Mouse (Mus musculus) C2C12 (cell line): ENCODE data around the gene Efcab2. TPM values are rescaled to one million over a fixed set of nuclear protein-coding genes. Genes with fewer than 3 reads are reported as not detected.

ENCODE experiments used
- H3K27me3 ChIP-seq: one replicate; pipeline ENCODE4 v1.6.1; 2011; ENCODE audit not compliant: control insufficient read depth, insufficient read depth, insufficient read length
- H3K36me3 ChIP-seq: one replicate; pipeline ENCODE4 v1.6.1; 2011; ENCODE audit not compliant: control insufficient read depth, insufficient read depth
- H3K4me3 ChIP-seq: one replicate; pipeline ENCODE4 v1.5.1; 2011; ENCODE audit warnings: mild to moderate bottlenecking, control low read depth; ENCODE audit not compliant: poor library complexity, insufficient read depth, severe bottlenecking
- H3K79me2 ChIP-seq: one replicate; pipeline ENCODE4 v1.6.1; 2011; ENCODE audit not compliant: control insufficient read depth, insufficient read depth
- H3K79me3 ChIP-seq: one replicate; pipeline ENCODE4 v1.6.1; 2011; ENCODE audit warnings: low read depth, control low read depth
- H3ac ChIP-seq: one replicate; pipeline ENCODE3; 2011; ENCODE audit warnings: low read depth; ENCODE audit not compliant: control insufficient read depth, insufficient read length
- CEBPB ChIP-seq: IDR thresholded peaks from one replicate; pipeline ENCODE4 v1.6.1; 2011; ENCODE audit warnings: low read depth, mild to moderate bottlenecking, control low read depth, moderate library complexity
- CTCF ChIP-seq: IDR thresholded peaks from one replicate; pipeline ENCODE4 v1.5.1; 2011; ENCODE audit not compliant: control insufficient read depth, insufficient read depth, insufficient read length
- FOSL1 ChIP-seq: IDR thresholded peaks from one replicate; pipeline ENCODE4 v1.8.0; 2011; ENCODE audit warnings: mild to moderate bottlenecking, low read length; ENCODE audit not compliant: poor library complexity, insufficient read depth, severe bottlenecking
- MAX ChIP-seq: IDR thresholded peaks from one replicate; pipeline ENCODE4 v1.6.1; 2011; ENCODE audit warnings: mild to moderate bottlenecking, control low read depth
- MYOD1 ChIP-seq: IDR thresholded peaks from one replicate; pipeline ENCODE4 v1.6.1; 2011; ENCODE audit warnings: low read depth; ENCODE audit not compliant: control insufficient read depth, insufficient read length
- MYOG ChIP-seq: IDR thresholded peaks from one replicate; pipeline ENCODE4 v1.6.1; 2011; ENCODE audit not compliant: control insufficient read depth, insufficient read length; ENCODE audit errors: extremely low read depth
- USF1 ChIP-seq: IDR thresholded peaks from one replicate; pipeline ENCODE4 v1.6.1; 2011; ENCODE audit warnings: low read depth, mild to moderate bottlenecking, control low read depth, moderate library complexity
- polyA plus RNA-seq: library from polyadenylated mRNA; unstranded; fragments of >200 nt; fragmentation: generic; extraction: Trizol; gene quantifications from one replicate; pipeline ENCODE4 v1.2.1, GENCODE M21; 2012; ENCODE audit warnings: missing spikeins

Gene Efcab2
- polyA plus RNA-seq, 1 experiment: 0.25 TPM

- Histone ChIP-seq H3K79me2 (no peaks in the 10 kb centered on the region), H3K79me3 (no peaks in the 10 kb centered on the region), H3ac (no peak overlapping the region), H3K27me3 (no peaks in the 10 kb centered on the region), H3K36me3 (no peaks in the 10 kb centered on the region), H3K4me3 (no peak overlapping the region)
- TF ChIP-seq CTCF (peak; percentile 79), USF1 (no peak)
Measured at GRCm38 (mm10) chr1:178449172-178449571, 43.3 kb downstream of the Efcab2 start.

DNA sequence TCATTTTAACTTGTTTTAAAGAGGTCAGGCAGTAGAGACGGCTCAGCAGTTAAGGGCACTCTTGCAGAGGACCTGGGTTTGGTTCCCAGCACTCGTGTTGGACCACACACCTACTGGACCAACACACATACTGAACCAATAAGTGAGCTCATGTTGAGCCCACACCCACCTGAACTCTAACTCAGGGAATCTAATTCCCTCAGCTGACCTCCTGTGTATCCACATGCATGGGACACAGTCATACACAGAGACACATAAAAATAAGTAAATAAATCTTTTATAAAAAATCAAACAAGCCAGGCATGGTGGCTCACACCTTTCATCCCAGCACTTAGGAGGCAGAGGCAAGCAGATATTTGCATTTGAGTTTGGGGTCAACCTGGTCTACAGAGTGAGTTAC lies 44.0 kb downstream of the Efcab2 start:
- no peak for TF ChIP-seq USF1
- TF ChIP-seq CEBPB: no peak
- TF ChIP-seq MYOD1: no peak
- TF ChIP-seq MAX: no peak
- TF ChIP-seq CTCF: no peak
- TF ChIP-seq MYOG: no peak
- no peak for TF ChIP-seq FOSL1
- no peaks in the 10 kb centered on the region for H3K36me3 ChIP-seq
- no peaks in the 10 kb centered on the region for H3K79me2 ChIP-seq
- no peak overlapping the region for H3K4me3 ChIP-seq
- H3K79me3 ChIP-seq: no peaks in the 10 kb centered on the region
- H3K27me3 ChIP-seq: no peaks in the 10 kb centered on the region
- H3ac ChIP-seq: no peak overlapping the region

- Histone ChIP-seq H3K79me2 (no peaks in the 10 kb centered on the region), H3K36me3 (no peaks in the 10 kb centered on the region), H3K4me3 (no peak overlapping the region), H3K27me3 (no peaks in the 10 kb centered on the region), H3ac (no peak overlapping the region), H3K79me3 (no peaks in the 10 kb centered on the region)
- no peak for TF ChIP-seq MYOG
- TF ChIP-seq CEBPB: no peak
- no peak for TF ChIP-seq CTCF
- TF ChIP-seq MAX: no peak
- no peak for TF ChIP-seq USF1
- TF ChIP-seq FOSL1: no peak
- TF ChIP-seq MYOD1: no peak
Measured at GRCm38 (mm10) chr1:178454125-178454524, 48.2 kb downstream of the Efcab2 start.

DNA sequence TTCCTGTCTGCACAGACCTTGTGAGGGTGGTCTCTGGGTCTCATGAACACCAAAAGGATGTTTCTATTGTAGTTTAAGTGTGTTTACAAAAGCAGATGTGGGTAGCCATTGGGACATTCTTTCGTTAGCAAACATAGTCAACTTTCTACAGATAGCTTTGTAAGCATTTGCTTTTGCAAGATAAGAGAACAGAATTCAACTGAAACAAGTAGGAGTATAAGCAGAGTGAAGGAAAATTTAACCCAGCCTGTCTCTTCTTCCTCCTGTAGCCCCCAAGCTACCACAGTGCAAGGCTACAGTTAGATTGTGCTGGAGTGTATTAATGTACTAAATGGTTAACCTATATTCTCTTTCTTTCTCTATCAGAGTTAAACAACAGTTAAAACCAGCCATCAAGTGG lies 49.2 kb downstream of the Efcab2 start:
- H3K4me3 ChIP-seq: no peak overlapping the region
- H3K79me2 ChIP-seq: no peaks in the 10 kb centered on the region
- H3K79me3 ChIP-seq: no peaks in the 10 kb centered on the region
- H3K27me3 ChIP-seq: no peaks in the 10 kb centered on the region
- H3K36me3 ChIP-seq: no peaks in the 10 kb centered on the region
- H3ac ChIP-seq: no peak overlapping the region
- TF ChIP-seq CEBPB (no peak), USF1 (no peak), MYOG (no peak), CTCF (no peak), MYOD1 (no peak), MAX (no peak), FOSL1 (no peak)

DNA sequence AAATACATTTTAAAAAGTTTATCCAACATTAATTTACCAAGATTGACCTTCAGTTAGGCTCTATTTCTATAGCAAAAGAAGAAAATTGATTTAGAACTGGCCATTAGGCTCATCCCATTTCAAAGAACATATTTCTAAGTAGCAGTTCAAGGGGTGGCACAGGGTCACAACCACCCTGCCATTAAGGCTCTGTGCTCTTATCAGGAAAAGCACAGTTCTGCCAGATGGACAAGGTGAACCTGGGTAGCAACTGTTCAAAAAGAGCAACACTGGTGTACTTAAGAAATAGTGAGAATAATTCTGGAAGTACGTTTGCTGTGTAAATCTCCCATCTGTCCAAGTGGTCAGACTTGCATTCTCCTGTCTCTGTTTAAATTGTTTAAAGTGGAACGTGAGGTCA lies 52.1 kb downstream of the Efcab2 start:
- H3ac ChIP-seq: no peak overlapping the region
- H3K27me3 ChIP-seq: no peaks in the 10 kb centered on the region
- no peaks in the 10 kb centered on the region for H3K79me2 ChIP-seq
- TF ChIP-seq FOSL1: no peak
- no peak for TF ChIP-seq CEBPB
- no peak for TF ChIP-seq CTCF
- no peak for TF ChIP-seq MAX
- no peak for TF ChIP-seq MYOG
- no peak for TF ChIP-seq USF1
- no peak for TF ChIP-seq MYOD1
- no peak overlapping the region for H3K4me3 ChIP-seq
- H3K79me3 ChIP-seq: no peaks in the 10 kb centered on the region
- no peaks in the 10 kb centered on the region for H3K36me3 ChIP-seq

GRCm38 (mm10) chr1:178463712-178464111 lies 57.8 kb downstream of the Efcab2 start:
- no peaks in the 10 kb centered on the region for H3K27me3 ChIP-seq
- H3K79me2 ChIP-seq: no peaks in the 10 kb centered on the region
- H3K36me3 ChIP-seq: no peaks in the 10 kb centered on the region
- H3K4me3 ChIP-seq: no peak overlapping the region
- H3ac ChIP-seq: no peak overlapping the region
- H3K79me3 ChIP-seq: no peaks in the 10 kb centered on the region
- no peak for TF ChIP-seq MYOD1
- peak; percentile 83 for TF ChIP-seq CTCF
